Mouse (Mus musculus): ENCODE measurements around the gene Gm5478. TPM values are rescaled to one million over a fixed set of nuclear protein-coding genes. Genes with fewer than 3 reads are reported as not detected.
"Not testable (repeated sequence)": the region's sequence is repeated elsewhere in the genome, so short reads cannot be mapped to it uniquely, and the experiment has no call there.

Gene Gm5478
- not detected for polyA plus RNA-seq (2021)

- no peak for DNase-seq (ENCODE audit: low read depth, low spot score)
- TF ChIP-seq CTCF (IDR thresholded peaks at IDR 0.05) = no peak
- ChIA-PET CTCF (no interaction called here), POLR2A (no interaction called here)
- H3K27me3 ChIP-seq = peaks cover 51% of the 10 kb centered on the region
- no peak for ATAC-seq
- in situ Hi-C loops (cut with MboI; ENCODE audit: low pct_unique_long_range_greater_than_20kb) = no loop called here
These were observed at the start of gene Gm5478 for GRCm38 (mm10) chr15:101647280-101647679. Gm5478 (minus strand) TSS chr15:101647380.

- CTCF ChIA-PET = no interaction called here
- no peak for DNase-seq (ENCODE audit: low read depth, low spot score)
- no peak for TF ChIP-seq CTCF (IDR thresholded peaks at IDR 0.05)
- peaks cover 23% of the 10 kb centered on the region for H3K27me3 ChIP-seq
- POLR2A ChIA-PET = no interaction called here
- in situ Hi-C loops (cut with MboI; ENCODE audit: low pct_unique_long_range_greater_than_20kb) = no loop called here
- ATAC-seq = no peak
These were observed 47.0 kb upstream of the Gm5478 start, which contains the start of gene Krt6a for GRCm38 (mm10) chr15:101694207-101694606. Krt6a (minus strand) TSS chr15:101694307.

GRCm38 (mm10) chr15:101690460-101690859 lies 43.3 kb upstream of the Gm5478 start:
- DNase-seq (ENCODE audit: low read depth, low spot score); ATAC-seq; POLR2A ChIA-PET; in situ Hi-C loops (cut with MboI; ENCODE audit: low pct_unique_long_range_greater_than_20kb); CTCF ChIA-PET: not testable (repeated sequence)
- H3K27me3 ChIP-seq = peaks cover 32% of the 10 kb centered on the region

GRCm38 (mm10) chr15:101688161-101688560 lies 41.0 kb upstream of the Gm5478 start:
- CTCF ChIA-PET = no interaction called here
- H3K27me3 ChIP-seq = peaks cover 51% of the 10 kb centered on the region
- no peak for TF ChIP-seq CTCF (IDR thresholded peaks at IDR 0.05)
- in situ Hi-C loops (cut with MboI; ENCODE audit: low pct_unique_long_range_greater_than_20kb) = no loop called here
- POLR2A ChIA-PET = no interaction called here
- ATAC-seq = no peak
- DNase-seq (ENCODE audit: low read depth, low spot score) = no peak

DNA sequence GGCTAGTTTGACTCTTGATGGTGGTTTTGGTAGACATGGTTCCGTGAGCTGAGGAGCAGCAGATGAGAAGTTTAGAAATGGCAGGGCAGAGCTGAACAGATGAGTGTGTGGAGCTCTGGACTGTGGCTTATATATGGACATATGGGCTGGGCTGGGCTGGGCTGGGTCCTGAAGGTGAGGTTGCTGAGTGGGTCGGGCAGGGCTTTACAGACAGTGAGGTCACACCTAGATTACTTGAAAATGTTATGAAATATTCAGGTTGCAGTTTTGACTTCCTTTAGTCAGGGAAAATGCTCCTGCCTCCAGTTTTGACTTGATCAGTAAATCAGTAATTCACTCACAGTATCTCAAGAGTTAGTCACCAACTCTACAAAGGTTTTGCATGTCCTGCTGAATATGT lies 33.0 kb upstream of the Gm5478 start, which contains the start of gene Krt6b:
Gene Krt6b, minus strand, starts transcription at position 101 of the 400 bp plus-strand sequence.
- ATAC-seq (no peak), DNase-seq (ENCODE audit: low read depth, low spot score) (no peak)
- CTCF ChIA-PET = no interaction called here
- H3K27me3 ChIP-seq = peaks cover 36% of the 10 kb centered on the region
- TF ChIP-seq CTCF (IDR thresholded peaks at IDR 0.05) = no peak
- in situ Hi-C loops (cut with MboI; ENCODE audit: low pct_unique_long_range_greater_than_20kb) = no loop called here
- POLR2A ChIA-PET = no interaction called here

DNA sequence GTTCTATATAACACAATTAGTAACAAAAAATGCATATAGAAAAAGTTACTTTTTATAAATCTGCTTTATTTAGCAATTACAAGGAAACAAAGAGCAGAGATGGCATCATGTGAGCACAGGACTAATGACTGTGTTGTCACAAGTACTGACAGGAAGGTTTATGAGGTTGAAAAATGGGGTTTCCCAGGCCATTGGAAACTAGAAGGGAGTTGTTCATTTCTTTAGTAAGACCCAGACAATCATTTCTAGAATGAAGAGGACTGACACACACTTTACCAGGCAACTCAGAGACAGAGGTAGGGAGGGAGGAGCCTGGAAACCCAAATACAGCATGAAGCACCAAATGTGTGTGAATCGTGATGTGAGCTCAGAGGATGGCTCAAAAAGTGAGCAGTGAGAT lies 28.8 kb upstream of the Gm5478 start:
- H3K27me3 ChIP-seq = peaks cover 21% of the 10 kb centered on the region
- ATAC-seq = no peak
- ChIA-PET CTCF (no interaction called here), POLR2A (no interaction called here)
- TF ChIP-seq CTCF (IDR thresholded peaks at IDR 0.05) = no peak
- no peak for DNase-seq (ENCODE audit: low read depth, low spot score)
- in situ Hi-C loops (cut with MboI; ENCODE audit: low pct_unique_long_range_greater_than_20kb) = loop anchor here (5.0 kb wide), 1 partner anchor 39 kb away; no protein-coding TSS in a partner anchor

GRCm38 (mm10) chr15:101652736-101653265 lies 5.6 kb upstream of the Gm5478 start:
- in situ Hi-C loops (cut with MboI; ENCODE audit: low pct_unique_long_range_greater_than_20kb) = no loop called here
- POLR2A ChIA-PET = no interaction called here
- no peak for TF ChIP-seq CTCF (IDR thresholded peaks at IDR 0.05)

GRCm38 (mm10) chr15:101627884-101628283 lies 19.3 kb downstream of the Gm5478 start, which contains the start of gene Gm5414:
Gm5414 (minus strand) TSS chr15:101628188.
- ATAC-seq = no peak
- peaks cover 19% of the 10 kb centered on the region for H3K27me3 ChIP-seq
- POLR2A ChIA-PET = no interaction called here
- CTCF ChIA-PET = no interaction called here
- in situ Hi-C loops (cut with MboI; ENCODE audit: low pct_unique_long_range_greater_than_20kb) = no loop called here
- TF ChIP-seq CTCF (IDR thresholded peaks at IDR 0.05) = no peak
- no peak for DNase-seq (ENCODE audit: low read depth, low spot score)

More at GRCm38 (mm10) chr15:101652736-101653265, 5.6 kb upstream of the Gm5478 start:
- CTCF ChIA-PET = no interaction called here
- no peak for DNase-seq (ENCODE audit: low read depth, low spot score)
- peaks cover 49% of the 10 kb centered on the region for H3K27me3 ChIP-seq
- no peak for ATAC-seq

DNA sequence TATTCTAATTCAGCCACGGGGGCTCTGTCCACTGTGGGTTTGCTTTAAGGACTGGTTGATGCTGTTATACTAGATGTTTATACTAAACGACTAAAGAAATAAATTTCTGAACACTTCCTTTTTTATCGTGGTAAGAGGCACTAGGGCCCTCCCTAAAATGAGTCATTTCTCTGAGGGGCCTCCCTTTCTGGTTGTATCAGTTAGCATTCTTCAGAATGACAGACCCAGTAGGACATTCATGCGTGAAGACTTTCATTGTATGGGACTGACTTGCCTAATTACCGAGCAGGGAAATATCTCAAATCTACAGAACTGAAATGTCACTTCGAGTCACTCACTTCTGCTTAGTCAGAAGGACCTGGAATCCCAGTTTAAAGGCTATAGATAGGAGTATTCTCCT lies 48.1 kb downstream of the Gm5478 start:
- CTCF ChIA-PET = no interaction called here
- no peak for ATAC-seq

More for the DNA sequence above, 48.1 kb downstream of the Gm5478 start:
- POLR2A ChIA-PET = no interaction called here
- H3K27me3 ChIP-seq = peaks cover 10% of the 10 kb centered on the region
- DNase-seq (ENCODE audit: low read depth, low spot score) = no peak
- in situ Hi-C loops (cut with MboI; ENCODE audit: low pct_unique_long_range_greater_than_20kb) = no loop called here
- TF ChIP-seq CTCF (IDR thresholded peaks at IDR 0.05) = no peak

Other genes starting within 250 kb of the Gm5478 start
- 5.1 TPM for gene Krt7, start 236.3 kb downstream of the Gm5478 start, polyA plus RNA-seq (2021)
- not detected for gene Krt87, start 208.6 kb downstream of the Gm5478 start, polyA plus RNA-seq (2021)
- gene Krt88, start 199.6 kb downstream of the Gm5478 start, polyA plus RNA-seq (2021) = not detected
- gene Krt81, start 183.6 kb downstream of the Gm5478 start, polyA plus RNA-seq (2021) = not detected
- gene Krt86, start 173.9 kb downstream of the Gm5478 start, polyA plus RNA-seq (2021) = not detected
- not detected for gene Krt83, start 155.9 kb downstream of the Gm5478 start, polyA plus RNA-seq (2021)
- gene Gm49425, start 130.1 kb downstream of the Gm5478 start, polyA plus RNA-seq (2021) = not detected
- gene Krt84, start 114.6 kb downstream of the Gm5478 start, polyA plus RNA-seq (2021) = not detected
- gene Krt82, start 96.7 kb downstream of the Gm5478 start, polyA plus RNA-seq (2021) = not detected
- 0.27 TPM for gene Krt90, start 84.4 kb downstream of the Gm5478 start, polyA plus RNA-seq (2021)
- not detected for gene Krt75, start 73.5 kb downstream of the Gm5478 start, polyA plus RNA-seq (2021)
- not detected for gene Gm5414, start 19.2 kb downstream of the Gm5478 start, polyA plus RNA-seq (2021)
- not detected for gene Krt6b, start 32.9 kb upstream of the Gm5478 start, polyA plus RNA-seq (2021)
- not detected for gene Krt6a, start 46.9 kb upstream of the Gm5478 start, polyA plus RNA-seq (2021)
- 0.03 TPM for gene Krt5, start 65.5 kb upstream of the Gm5478 start, polyA plus RNA-seq (2021)
- gene Krt71, start 95.7 kb upstream of the Gm5478 start, polyA plus RNA-seq (2021) = not detected
- not detected for gene Krt72, start 139.1 kb upstream of the Gm5478 start, polyA plus RNA-seq (2021)
- not detected for gene Krt73, start 155.0 kb upstream of the Gm5478 start, polyA plus RNA-seq (2021)
- not detected for gene Krt2, start 170.8 kb upstream of the Gm5478 start, polyA plus RNA-seq (2021)
- not detected for gene Krt1, start 203.4 kb upstream of the Gm5478 start, polyA plus RNA-seq (2021)
- gene Krt77, start 222.3 kb upstream of the Gm5478 start, polyA plus RNA-seq (2021) = not detected
- gene Krt76, start 245.5 kb upstream of the Gm5478 start, polyA plus RNA-seq (2021) = not detected

Measured in Patski (cell line).